Mouse (Mus musculus): ENCODE results near the gene Srsf3. TPM values are rescaled to one million over a fixed set of nuclear protein-coding genes. Genes with fewer than 3 reads are reported as not detected.
"Not testable (repeated sequence)": the region's sequence is repeated elsewhere in the genome, so short reads cannot be mapped to it uniquely, and the experiment has no call there.

Gene Srsf3
- total RNA-seq, 2 experiments from 2014 or later = 352 to 499 TPM

DNA sequence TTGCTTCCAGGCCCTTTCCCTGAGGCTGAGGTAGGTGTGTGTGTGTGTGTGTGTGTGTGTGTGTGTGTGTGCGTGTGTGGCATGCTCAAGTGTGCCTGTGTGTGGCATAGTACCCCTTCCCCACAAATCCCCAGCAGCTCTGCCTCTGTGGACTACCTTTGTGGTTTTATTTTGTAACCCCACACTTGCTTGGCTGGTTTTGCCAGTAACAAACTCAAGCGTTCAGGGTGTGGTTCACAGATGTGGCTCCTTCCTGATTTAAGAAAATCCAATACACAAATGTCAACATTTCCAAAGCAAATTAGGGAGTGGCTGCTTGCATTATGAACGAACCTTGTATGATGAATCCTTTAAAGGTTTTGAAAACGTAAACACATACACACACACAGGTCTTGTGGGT lies 15.7 kb upstream of the Srsf3 start:
- no peak for ATAC-seq (replicated peaks; ENCODE audit: low FRiP score, poor library complexity, severe bottlenecking)

DNA sequence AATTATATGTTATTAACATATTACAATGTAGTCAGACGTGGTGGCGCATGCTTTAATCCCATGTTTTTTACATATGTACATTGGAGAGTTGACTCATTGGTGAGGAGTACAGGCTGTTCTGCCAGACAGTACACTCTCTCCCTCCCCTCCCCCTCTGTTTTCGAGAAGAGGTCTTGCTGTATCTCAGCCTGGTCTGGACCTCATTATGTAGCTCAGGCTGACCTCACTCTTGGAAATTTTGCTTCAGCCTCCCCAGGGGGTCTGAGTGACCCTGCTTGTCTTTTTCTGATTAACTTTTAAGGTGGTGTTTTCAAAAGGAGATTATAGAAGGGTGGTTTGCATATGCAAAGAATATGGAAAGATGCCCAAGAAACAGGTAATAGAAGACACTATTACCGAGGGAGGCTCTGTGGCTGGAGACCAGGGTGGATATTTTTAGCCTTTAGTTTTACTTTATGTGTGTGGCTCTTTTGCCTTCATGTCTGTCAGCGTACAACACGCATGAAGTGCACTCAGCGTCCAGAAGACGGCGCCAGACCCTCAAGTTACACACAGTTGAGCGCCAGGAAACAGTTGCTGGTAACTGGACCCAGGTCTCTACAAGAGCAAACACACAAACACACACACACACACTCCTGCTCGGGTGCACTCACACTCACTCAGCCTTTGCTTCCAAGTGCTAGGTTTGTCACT lies 14.0 kb upstream of the Srsf3 start:
- peak; percentile 58 for ATAC-seq (replicated peaks; ENCODE audit: low FRiP score, poor library complexity, severe bottlenecking)

DNA sequence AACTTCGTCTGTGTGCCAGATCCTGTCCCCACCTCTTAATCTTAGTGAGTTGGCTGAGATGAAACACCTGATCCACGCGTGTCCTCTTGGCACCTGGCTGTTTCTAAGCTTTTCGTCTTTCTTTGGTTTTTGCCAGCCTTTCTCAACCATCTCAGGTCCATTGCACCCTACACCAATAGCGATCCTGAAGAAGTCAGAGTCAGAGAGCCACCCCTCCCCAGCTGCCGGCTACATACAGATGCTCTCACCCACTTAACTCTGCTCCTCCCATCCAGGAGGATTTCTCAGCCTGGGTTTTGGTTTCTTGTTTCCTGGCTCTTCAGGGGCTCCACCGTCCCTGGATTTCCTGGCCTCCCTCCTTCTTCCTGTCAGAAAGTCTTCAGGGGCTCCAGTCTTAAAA lies 13.0 kb upstream of the Srsf3 start:
- ATAC-seq (replicated peaks; ENCODE audit: low FRiP score, poor library complexity, severe bottlenecking) = no peak

DNA sequence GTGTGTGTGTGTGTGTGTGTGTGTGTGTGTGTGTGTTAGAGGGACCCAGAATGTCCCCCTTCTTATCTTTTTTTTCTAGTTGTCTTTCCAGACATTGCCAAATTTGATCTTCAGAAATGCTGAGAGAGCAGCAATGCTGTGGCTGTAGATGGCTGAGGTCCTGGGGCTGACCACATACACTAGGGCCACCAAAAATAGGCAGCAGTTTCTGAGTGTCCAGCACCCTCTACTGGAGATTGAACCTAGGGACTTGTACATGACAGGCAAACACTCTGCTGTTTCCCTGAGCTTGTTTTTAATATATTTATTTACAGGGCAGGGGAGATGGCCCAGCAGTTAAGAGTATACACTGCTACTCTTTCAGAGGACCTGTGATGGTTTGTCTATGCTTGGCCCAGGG lies 12.0 kb upstream of the Srsf3 start:
- ATAC-seq (replicated peaks; ENCODE audit: low FRiP score, poor library complexity, severe bottlenecking) = no peak

DNA sequence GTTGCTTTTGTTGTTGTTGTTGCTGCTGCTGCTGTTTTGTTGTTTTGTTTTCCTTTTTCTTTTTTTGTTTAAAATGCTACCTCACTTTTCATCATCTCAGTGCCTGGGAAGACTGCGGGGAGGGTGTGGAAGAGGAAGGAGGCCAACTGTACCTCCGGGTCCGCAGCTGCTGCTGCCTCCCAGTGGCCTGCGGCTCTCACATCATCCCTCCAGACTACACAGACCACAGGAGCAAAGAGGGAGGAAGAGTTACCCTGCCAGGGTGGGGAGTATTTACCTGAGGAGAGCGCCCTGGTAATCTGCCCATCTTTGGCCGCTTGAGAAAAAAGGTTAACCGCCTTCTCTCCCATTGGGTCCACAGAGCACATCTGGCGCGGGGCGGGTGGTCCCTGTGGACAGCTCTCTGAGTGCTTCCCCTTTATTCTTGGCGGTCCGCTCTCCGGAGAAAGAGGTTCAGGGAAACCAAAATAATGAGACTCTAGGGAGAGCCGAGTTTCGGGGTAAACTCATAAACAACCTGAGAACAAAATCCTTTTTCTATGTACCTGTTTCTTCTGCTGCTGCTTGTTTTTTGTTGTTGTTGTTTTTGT lies 10.1 kb upstream of the Srsf3 start:
- ATAC-seq (replicated peaks; ENCODE audit: low FRiP score, poor library complexity, severe bottlenecking) = peak; percentile 65; the same call in 1 of the 2 replicates

DNA sequence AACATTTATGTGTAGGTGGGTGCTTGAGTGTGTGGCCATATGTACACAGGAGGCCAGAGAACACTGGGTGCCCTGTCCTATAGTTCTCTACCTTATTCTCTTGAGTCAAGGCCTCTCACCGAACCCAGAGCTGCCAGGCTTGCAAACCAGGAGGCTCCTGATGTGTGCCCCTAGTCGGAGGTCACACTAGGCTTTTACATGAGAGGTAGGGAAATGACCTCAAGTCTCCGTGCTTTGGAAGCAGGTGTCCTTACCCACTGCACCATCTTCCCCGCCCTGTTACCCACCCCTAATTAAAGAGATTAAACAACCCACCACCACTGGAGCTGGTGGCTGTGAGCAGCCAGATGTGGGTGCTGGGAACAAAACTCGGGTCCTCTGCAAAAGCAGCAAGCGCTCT lies 9.1 kb upstream of the Srsf3 start:
- ATAC-seq (replicated peaks; ENCODE audit: low FRiP score, poor library complexity, severe bottlenecking) = no peak

DNA sequence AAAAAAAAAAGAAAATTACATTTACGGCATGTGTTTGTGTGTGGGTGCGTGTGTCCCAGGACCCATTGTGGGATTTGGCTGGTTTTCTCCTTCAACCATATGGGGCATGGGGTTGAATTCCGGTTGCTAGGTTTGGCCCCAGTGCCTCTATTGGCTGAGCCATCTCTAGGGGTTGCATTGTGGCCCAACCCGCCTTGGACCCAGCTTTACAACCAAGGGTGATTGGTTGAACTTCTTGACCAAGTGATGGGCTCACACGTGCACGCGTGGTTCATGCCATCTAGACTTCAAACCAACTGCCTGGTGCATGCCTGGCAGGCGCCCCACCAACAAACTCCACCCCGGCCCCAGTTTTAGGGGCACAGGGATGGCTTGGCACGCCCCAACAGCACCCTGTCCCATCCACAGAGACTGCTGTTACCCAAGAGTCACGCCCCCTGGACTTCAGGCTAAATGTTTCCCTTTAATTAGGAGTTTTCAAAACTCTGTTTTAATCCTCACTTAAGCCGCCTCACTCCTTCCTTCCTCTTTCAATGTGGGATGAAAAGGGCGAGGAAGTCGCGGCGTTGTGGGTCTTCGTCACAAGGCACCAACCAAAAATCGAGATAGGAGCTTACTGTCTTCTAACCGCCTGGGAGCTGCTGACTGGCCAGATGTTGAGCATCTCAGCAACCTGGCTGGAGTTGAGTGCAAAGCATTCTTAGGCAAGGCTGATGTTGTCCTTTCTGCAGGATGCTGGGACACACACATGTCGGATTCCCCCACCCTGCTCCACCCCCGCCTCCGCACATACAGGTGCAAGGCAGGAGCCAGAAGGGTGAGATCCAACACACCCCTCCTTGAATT lies 8.2 kb upstream of the Srsf3 start:
- ATAC-seq (replicated peaks; ENCODE audit: low FRiP score, poor library complexity, severe bottlenecking) = no peak

DNA sequence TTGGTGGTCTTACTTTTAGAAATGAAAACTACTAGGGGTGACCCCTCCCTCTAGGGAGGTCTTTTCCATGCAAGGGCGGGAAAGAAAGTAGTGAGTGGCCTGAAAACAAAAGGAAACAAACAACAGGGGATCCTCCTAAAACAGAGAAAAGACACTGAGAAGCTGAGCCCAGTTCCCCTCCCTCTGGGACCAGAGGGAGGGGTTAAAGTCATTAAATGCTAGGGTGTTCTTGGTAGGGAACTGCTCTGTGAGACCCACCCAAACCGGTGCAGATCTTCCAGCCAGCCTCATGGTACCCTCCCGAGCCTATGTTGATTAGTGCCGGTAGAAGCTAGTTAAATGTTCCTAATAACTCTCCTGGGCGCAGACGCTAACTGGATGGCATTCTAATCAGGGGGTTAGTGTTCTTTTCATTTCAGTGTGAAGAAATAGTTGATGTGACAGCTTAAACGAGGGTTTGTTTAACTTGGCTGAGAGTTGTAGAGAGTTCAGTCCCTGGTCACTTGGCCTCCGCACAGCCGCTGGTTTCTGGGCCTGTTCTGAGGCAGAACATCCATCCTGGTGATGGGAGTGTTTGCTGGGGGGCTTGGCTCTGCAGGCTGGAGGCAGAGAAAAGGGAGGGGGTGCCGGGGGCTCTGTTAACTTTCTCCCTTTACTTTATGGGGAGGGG lies 7.4 kb upstream of the Srsf3 start:
- no peak for ATAC-seq (replicated peaks; ENCODE audit: low FRiP score, poor library complexity, severe bottlenecking)

DNA sequence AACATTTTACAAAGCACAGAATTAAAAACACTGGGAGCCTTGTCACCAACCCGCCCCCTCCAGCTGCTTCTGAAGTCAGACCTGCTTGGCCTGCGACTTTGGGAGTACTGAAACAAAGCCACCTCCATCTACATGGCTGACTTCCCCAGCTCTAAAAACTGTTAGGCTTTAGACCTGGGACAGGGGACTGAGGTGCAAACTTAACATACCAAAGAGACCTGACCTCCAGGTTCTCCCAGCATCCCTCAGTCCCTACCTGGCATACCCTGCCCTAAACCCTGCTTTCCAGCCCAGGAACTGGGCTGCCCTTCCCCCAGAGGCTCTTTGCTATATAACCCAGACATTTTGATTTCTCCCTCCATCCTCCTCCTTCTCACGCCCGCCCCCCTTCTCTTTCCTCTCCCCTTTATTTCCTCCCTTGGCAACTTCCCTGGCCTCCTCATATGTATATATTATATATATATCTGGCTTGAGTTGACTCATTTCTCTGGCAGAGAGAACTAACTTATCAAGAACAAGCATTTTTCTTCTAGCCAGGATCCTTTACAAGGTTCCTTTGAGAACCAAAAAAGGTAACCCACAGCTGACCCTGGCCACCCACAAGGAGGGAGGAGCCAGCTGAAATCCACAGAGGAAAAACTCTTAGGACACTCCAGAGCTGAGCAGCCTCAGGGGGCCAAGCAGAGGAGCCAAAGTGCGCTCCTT lies 5.6 kb upstream of the Srsf3 start:
- ATAC-seq (replicated peaks; ENCODE audit: low FRiP score, poor library complexity, severe bottlenecking) = no peak

DNA sequence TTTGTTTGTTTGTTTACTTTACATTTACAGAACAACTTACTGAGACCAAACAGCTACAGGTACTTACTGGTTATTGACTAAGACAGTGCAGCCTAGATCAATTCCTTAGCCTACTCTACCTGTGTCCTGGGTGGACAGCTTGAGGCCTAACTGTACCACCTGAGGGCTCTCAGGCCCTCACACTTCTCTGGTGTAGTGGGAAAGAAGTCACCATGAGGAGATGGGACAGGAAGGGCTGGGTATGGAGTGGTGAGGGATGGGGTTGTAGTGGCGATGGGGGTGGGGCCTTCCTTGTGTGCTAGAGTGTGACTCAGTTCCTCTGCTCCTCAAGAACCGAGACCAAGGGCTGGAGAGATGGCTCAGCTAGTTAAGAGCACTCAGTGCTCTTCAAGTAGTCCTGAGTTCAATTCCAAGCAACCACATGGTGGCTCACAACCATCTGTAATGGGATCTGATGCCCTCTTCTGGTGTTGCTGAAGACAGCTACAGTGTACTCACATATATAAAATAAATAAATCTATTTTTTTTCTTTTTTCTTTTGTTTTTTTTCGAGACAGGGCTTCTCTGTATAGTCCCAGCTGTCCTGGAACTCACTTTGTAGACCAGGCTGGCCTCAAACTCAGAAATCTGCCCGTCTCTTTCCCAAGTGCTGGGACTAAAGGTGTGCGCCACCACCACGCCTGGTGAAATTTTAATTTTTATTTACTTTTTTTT lies 1.9 kb upstream of the Srsf3 start:
- ATAC-seq (replicated peaks; ENCODE audit: low FRiP score, poor library complexity, severe bottlenecking) = no peak

DNA sequence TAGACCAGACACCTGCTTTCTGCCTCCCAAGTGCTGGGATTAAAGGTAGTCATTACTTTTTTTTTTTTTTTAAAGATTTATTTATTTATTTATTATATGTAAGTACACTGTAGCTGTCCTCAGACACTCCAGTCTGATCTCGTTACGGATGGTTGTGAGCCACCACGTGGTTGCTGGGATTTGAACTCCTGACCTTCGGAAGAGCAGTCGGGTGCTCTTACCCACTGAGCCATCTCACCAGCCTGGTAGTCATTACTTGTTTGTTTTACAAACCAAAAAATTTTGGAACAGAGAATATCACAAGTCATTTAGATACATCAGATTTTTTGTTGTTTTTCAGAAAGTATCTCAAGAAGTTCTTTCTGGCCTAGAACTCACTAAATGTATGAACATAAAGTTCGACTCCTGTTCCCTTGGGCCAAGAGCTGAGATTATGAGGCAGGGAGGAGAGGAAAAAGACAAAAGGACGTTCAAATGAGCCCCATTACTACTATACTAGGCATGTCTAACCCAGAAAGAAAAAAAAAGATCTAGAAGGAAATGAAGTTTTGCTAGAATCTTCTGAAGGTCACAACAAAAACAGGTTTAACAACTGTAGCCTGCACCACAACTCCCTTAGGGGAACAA lies 1.2 kb upstream of the Srsf3 start:
- ATAC-seq (replicated peaks; ENCODE audit: low FRiP score, poor library complexity, severe bottlenecking) = not testable (repeated sequence)

DNA sequence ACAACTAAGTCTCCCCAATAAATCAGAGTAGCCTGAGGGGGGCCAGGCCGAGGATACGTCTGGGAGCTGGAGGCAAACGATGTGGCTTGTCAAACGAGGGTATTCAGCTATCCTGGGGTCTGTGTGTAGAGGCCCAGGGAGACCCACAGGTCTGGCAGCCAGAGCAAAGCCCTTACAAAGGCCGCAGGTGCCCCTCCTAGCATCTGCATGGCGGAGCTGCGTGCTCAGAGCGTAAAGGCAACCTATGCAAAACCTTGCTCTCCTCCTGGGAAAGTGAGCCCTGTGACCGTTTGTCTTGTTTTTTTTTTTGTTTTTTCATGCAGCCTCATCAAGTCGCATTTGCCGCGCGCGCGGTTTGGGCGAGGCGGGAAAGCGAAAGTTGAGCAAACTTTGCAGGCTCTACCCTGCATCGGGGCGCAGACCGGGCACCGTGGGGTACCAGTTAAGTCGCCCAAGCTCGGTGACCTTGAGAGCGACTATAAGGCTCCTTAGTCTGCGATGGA lies 606 bp upstream of the Srsf3 start:
- ATAC-seq (replicated peaks; ENCODE audit: low FRiP score, poor library complexity, severe bottlenecking) = peak; percentile 34

DNA sequence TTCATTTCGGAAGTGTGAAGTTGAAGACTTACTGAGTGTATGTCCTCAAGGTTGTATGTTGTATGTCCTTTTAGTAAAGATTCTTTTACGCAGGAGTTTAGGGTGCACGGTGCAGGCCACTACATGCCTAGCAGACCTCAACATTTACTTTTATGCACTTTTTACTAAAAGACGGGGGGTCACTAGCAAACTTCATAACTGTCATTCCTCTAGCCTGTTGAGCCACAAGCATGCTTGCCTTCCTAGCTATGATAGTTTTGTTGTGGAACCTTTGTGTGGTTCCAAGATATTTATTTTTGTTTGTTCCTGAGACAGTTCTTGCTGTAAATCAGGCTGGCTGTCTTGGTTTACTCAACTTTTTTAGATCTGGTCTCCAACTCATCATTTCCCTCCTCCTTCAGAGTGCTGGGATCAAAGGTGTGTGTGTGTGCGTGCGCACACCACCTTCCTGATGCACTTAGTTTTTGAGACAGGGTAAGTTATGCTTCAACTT lies 1.2 kb downstream of the Srsf3 start:
- no peak for ATAC-seq (replicated peaks; ENCODE audit: low FRiP score, poor library complexity, severe bottlenecking)

DNA sequence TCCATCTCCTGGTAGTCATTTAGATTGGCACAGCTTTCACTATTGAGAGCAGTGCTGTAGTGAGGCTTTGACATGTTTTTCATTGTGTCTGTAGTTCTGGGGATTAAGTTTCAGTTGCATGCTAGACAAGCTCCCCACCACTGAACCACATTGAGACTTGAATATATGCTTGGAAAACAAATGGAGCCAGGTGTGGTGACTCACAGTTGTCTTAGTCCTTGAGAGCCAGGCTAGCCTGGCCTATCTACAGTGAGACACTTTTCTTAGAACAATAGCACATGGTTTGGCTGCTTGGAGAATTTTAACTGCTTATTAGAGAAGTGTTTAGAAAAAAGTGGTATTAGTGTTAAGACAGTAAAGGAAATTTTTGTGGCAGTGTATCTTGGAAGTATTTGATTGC lies 1.8 kb downstream of the Srsf3 start:
- no peak for ATAC-seq (replicated peaks; ENCODE audit: low FRiP score, poor library complexity, severe bottlenecking)

DNA sequence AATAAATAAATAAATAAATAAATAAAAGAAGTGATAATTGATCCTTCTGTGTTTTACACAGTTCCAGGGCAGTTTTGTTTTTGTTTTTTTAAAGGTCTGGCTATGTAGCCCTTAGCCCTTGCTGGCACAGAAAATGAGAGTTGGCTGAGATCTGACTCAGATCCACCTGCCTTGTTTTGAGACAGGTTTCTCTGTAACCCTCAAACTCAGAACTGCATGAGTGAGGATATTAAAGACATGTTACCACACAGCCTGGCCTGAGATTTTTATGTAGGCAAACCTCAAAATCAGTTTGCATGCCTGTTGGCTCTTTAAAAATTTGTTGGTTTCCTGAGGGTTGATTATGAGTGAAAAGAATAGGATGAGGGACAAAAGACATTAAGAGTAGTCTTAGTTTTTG lies 3.1 kb downstream of the Srsf3 start:
- no peak for ATAC-seq (replicated peaks; ENCODE audit: low FRiP score, poor library complexity, severe bottlenecking)

DNA sequence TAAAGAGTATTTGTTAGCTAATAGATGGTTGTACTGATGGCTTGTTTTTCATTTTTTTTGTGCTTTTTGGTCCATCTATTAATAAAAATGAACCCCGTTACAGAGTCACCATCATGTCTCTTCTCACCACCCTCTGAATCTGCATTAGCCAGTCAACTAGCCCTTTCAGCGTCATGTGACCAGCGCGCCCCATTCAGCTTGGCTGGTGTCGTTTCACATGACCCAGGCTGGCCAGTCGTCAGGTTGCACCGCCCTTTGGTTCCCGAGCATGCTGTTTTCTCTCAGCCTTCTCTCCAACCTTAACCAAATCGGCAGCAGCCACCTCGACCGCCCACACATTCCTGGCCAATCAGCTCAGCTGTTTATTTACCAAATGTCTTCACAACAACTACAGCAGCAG lies 6.9 kb downstream of the Srsf3 start:
- no peak for ATAC-seq (replicated peaks; ENCODE audit: low FRiP score, poor library complexity, severe bottlenecking)

DNA sequence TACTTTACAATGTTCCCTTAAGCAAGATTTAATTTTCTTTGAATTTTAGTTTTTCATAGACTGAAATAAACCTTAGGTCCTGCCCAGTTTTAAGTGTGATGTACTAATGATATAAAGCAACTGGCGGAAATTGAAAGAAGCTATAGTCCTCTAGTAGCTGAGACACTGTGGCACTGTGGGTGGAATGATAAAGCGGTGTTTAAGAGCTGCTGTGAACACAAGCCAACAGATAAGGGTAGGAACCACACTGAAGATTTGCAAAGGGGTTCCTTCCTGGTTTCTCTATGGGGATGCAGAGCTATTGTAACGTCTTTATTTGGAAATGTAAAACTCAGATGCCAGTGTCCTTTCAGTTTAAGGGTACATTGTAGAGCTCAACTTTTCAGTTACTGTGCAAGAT lies 9.2 kb downstream of the Srsf3 start:
- ATAC-seq (replicated peaks; ENCODE audit: low FRiP score, poor library complexity, severe bottlenecking) = not testable (repeated sequence)

DNA sequence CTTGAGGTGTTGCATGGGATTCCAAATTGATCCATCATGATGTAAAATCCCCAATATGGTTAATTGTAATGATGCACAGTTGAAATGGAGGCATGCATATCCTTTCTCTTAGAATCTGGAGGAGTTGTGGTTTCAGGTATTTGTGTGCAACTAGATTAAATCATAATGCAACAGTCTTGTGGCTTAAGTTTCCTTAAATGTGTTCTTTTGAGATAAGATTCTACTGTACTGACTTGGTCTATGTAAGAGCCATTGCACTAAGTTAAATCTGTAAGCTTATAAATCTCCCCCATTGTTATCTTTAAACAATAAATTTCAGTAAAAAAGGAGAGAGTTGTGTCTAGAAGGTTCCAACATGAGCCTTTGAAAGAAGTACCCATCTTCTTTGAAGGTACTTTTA lies 10.1 kb downstream of the Srsf3 start:
- no peak for ATAC-seq (replicated peaks; ENCODE audit: low FRiP score, poor library complexity, severe bottlenecking)

DNA sequence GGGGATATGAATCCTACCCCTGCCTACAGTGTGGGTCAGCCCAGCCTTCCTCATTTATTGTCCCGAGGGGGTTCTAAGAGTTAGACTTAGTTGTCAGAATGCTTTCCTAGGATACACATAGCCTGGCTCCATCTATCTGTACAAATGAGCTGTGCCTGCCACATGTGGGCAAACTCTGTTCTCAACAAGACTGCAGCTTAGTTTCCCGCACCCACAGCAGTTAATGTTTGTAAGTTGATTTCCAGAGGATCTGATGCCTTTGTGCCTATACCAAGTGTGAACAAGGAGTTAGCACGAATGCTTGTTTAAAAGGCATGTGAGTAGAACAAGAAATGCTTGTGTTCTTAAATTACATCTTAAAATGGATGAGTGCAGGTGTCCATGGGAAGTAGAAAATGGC lies 11.2 kb downstream of the Srsf3 start:
- no peak for ATAC-seq (replicated peaks; ENCODE audit: low FRiP score, poor library complexity, severe bottlenecking)
